Mouse (Mus musculus) Patski (cell line): ENCODE data around the gene Tmem200a. TPM values are rescaled to one million over a fixed set of nuclear protein-coding genes. Genes with fewer than 3 reads are reported as not detected.
A peak's percentile ranks its signal among the peaks of the same experiment; 100 is the strongest.
"Not testable (repeated sequence)": the region's sequence is repeated elsewhere in the genome, so short reads cannot be mapped to it uniquely, and the experiment has no call there.

Source experiments
- ATAC-seq: fragments of 100-300 bp; one replicate; pipeline ENCODE4 v1.8.0; 2021
- CTCF ChIA-PET: fragments of 350-600 bp; sonication (Branson Sonifier 250); formaldehyde crosslinking; loops from one replicate; lab custom pipeline; 2022; ENCODE audit warnings: inconsistent platforms; lab: Charles Lee
- POLR2A ChIA-PET: fragments of 350-600 bp; sonication (Branson Sonifier 250); formaldehyde crosslinking; loops from one replicate; lab custom pipeline; 2022; ENCODE audit warnings: antibody characterized with exemption, inconsistent platforms; lab: Charles Lee
- DNase-seq: peaks from one replicate; pipeline ENCODE4 v3.0.0-alpha.2; 2011; ENCODE audit warnings: low read depth, low spot score
- H3K27me3 ChIP-seq: fragments of 371-371 bp; one replicate; pipeline ENCODE4 v1.5.1; 2021
- CTCF ChIP-seq: fragments of 100-300 bp; IDR thresholded peaks from one replicate; pipeline ENCODE4 v1.5.1; 2021
- in situ Hi-C: fragments of 300-500 bp; cut with MboI; formaldehyde crosslinking; loops from 3 replicates; pipeline ENCODE4 v1.11.1; 2018; ENCODE audit warnings: low pct_unique_long_range_greater_than_20kb, mixed read lengths
- polyA plus RNA-seq: library from polyadenylated mRNA; unstranded; gene quantifications from one replicate; pipeline ENCODE4 v1.2.3, GENCODE M21; 2021

Gene Tmem200a
- polyA plus RNA-seq, 1 experiment from 2014 or later: not detected

DNA sequence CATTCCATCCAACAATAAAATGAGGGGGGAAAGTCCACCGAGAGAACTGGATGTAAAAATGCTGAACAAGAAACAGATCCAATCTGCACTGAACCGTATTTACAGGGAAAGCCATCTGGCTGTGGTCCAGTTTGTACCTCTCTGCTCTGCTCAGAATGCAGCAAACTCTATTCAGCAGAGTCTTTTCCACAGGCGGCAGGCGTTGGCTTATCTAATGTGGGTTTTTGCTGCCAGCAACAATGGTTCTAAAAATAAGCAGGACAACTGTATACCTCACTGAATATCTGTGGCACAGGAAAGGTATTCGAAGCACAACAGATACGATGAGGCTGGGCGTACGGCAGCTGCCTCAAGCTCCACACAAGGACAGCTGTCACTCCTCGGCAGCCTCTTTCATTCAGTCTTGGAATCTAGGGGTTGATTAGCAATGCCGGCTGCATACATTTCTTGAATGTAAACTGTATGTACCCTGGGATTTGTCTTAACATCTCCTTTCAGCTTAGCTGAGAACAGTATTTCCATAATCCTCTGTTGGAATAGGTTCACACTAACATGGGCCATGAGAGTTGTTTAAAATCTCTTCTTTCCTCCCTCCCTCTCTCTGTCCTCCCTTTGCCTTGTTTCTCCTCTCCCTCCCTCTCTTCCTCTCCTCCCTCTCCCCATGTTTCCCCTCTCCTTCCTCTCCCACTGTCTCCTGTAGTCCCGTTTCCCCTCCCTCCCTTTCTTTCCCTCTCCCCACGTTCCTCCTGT is 149.3 kb downstream of the Tmem200a start:
- CTCF ChIA-PET: no interaction called here
- ATAC-seq (no peak), DNase-seq (no peak)
- POLR2A ChIA-PET: no interaction called here
- TF ChIP-seq CTCF: no peak
- in situ Hi-C loops: no loop called here
- no peaks in the 10 kb centered on the region for H3K27me3 ChIP-seq

DNA sequence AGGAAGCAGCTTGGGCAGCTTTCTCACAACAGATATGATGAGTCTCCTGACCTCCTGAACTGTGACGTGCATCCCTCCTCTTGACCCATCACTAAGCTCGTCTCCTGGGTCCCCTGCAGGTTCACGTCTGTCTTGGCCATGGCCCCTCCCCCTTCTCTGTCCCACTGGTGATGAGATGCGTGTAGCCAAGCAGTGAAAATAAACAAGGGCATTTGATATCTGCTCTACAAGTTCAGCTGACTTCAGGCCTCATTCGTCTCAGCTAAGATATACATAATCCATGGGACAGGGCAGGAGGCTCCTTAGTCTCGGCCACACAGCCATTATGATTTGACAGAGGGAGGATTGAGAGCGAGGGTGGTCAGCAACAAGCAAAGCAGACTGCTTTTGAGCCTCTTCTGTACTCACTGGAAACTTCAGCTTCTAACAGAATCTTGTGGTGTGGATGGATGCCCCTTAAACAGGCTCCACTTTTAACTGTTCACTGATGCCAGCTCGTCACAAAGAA is 149.9 kb downstream of the Tmem200a start:
- TF ChIP-seq CTCF: no peak
- DNase-seq (no peak), ATAC-seq (no peak)
- ChIA-PET POLR2A (no interaction called here), CTCF (no interaction called here)
- in situ Hi-C loops: no loop called here
- H3K27me3 ChIP-seq: no peaks in the 10 kb centered on the region

DNA sequence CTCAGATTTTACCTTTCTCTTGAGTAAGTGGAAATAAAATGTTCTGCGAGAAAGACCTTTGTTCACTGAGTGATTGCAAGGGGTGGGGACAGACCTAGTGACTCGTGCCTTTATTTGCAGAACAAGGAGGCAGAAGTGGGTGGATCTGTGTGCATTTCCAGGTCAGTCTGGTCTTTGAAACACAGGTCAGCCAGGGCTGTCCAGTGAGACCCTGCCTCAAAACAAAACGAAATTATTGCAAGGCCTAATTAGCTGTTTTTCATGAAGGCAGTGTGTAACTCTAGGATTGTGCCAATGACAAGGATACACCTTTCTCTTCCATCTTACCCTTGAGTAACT is 150.4 kb downstream of the Tmem200a start:
- in situ Hi-C loops: no loop called here

DNA sequence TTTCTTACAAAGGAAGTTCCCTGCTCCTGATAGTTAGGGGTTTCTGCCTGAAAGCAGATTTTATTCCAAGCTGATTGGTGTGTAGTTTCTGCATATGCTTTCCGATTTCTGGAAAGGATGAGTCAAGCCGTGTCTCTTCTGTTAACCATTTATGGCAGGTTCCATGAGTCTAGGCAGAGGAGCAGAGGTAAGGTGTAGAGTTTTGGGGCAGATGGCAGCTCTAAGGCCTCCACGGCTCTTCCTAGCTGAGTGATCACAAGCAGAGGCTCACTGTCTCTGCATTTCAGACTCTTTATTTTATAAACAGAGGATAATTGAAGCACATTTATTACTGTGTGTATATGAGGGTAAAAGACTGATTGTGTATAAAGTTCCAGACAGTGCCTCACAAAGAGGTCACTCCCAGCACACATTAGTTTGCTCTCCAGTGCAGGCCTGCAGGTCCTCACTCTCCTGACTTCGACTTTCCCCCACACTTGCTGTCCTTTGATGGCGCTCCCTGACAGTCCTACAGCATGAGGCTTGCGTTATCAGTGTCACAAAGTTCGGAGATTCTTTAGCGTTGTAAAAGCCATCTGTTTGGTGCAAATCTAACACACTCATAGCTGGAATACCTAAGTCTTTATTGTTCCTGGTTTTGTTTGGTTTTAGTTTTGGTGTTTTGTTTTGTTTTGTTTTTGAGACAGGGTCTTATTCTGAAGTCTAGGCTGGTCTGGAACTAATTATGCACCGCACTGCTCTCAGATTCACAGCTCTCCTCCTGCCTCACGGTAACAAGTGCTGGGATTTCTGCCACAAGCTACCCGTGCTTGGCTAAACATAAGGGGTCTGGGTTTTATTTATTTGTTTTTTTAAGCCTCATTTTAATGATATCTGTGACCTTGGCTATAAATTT is 151.1 kb downstream of the Tmem200a start:
- TF ChIP-seq CTCF: no peak
- ChIA-PET CTCF (no interaction called here), POLR2A (interaction anchor here (0.7 kb wide), 1 partner anchor 66 kb away, joined by 4 read pairs; no protein-coding TSS in a partner anchor)
- H3K27me3 ChIP-seq: no peaks in the 10 kb centered on the region
- ATAC-seq (no peak), DNase-seq (no peak)
- in situ Hi-C loops: no loop called here

More for the DNA sequence above, 150.4 kb downstream of the Tmem200a start:
- no peak for ATAC-seq
- ChIA-PET POLR2A (no interaction called here), CTCF (no interaction called here)
- TF ChIP-seq CTCF: no peak
- no peaks in the 10 kb centered on the region for H3K27me3 ChIP-seq
- no peak for DNase-seq

DNA sequence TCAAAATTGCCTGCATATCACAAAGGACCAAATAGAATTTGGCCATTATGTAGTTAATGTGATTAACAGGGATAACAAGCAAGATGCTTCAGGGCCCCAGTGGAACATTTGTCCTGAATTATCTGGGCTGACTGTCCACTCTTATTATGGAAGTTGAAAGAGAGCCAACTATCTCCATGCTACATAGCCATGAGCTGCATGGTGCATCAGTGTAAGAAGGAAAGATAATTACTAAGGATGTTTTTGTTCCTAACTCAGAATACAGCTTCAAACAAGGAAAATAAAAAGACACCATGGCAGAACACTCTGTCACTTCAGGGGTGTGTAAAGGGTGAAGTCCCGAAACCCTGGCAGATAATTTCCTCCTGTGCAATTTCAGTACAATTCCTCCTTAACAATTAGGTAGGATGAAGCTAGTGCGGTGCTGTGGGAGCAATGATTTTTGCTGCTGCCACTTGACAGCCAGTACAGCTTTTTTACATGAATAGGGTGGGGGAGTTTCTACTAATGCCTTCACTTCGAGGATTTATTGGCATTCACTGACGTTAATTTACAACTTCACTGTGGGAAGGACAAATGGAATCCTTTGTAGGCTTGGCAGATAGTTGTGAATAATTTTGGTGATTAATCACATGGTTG is 158.1 kb downstream of the Tmem200a start:
- DNase-seq (no peak), ATAC-seq (no peak)
- ChIA-PET CTCF (no interaction called here), POLR2A (no interaction called here)
- no peak for TF ChIP-seq CTCF
- in situ Hi-C loops: no loop called here
- H3K27me3 ChIP-seq: no peaks in the 10 kb centered on the region

DNA sequence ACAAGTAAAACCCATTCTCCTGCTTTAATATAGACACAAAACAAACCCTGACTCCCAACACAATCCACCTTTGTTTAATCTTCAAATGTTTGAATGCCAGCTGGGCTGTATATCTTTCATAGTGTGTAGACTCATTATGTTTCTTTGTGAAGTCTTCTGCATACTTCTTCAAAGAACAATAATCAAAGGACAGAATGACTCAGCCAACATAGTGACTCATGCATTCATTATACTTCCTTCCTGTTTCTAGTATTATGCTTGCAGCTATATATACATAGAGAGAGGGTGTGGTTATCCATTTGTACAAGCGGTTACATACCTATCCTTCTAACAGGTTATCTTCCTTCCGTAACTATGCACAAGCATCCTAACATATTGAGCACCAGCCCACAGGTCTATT is 160.7 kb downstream of the Tmem200a start:
- ChIA-PET CTCF (no interaction called here), POLR2A (interaction anchor here (0.7 kb wide), 2 partner anchors 35 to 254 kb away, joined by 3 read pairs; no protein-coding TSS in a partner anchor)
- no peak for TF ChIP-seq CTCF
- DNase-seq (no peak), ATAC-seq (no peak)
- H3K27me3 ChIP-seq: no peaks in the 10 kb centered on the region
- in situ Hi-C loops: no loop called here

DNA sequence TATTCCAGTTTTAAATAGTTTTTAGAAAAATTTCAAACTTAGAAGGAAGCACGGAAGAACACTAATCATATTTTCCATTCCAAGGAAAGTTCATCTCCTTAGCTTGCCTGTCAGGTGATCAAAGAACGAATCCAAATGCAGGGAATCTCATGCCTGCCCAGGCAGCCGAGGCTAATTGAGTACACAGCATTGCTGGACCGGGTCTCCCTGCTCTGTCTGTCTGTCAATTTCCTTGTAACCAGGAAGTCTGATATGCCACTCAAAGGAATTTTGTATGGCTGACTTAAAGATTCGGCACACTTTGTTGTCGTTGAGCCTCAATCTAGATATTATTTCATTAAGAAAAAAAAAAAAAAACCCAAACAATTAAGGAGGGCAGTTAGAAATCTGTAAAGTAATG is 168.6 kb downstream of the Tmem200a start:
- H3K27me3 ChIP-seq: no peaks in the 10 kb centered on the region
- no peak for TF ChIP-seq CTCF
- DNase-seq (no peak), ATAC-seq (no peak)
- ChIA-PET CTCF (no interaction called here), POLR2A (no interaction called here)
- in situ Hi-C loops: no loop called here

DNA sequence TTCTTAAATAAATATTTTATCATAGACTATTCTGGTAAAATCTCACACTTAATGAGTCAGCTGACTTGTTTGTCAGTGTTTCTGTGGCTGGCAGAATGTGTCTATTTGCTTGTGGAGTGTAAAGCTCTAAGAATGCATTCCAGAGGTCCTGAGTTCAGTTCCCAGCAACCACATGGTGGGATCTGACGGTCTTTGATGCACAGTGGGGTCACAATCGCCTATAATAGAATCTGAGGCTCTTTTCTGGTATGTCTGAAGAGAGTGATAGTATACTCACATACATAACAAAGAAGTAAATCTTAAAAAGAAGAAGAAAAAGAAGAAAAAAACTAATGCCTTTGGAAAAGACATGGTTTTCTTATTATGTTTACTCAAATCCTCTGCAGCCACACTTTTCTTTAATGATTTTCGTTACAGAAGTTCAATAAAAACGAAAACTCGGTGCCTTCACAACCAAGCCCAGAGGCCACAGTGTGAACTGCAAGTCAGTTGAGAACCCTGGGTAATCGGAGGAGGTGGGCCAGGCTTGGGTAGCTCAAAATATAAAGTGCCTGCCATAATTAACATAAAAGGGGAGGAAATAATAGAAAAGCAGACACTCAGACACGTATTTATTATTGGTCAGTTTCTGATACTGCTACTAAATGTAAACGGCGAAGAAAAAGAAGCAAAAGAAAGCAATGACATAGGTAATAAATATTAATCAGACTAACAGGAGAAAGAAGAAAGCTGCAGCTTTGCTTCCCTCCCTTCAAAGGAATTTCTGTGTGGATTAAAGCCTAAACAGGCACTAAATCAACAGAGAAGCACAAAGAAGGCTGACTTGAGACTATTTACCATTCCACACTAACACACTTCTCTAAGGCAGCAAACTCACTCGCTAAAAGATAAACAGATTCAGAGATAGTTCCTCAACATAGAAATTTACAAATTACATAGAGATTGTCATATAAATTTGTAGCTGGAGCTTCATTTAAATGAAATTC is 170.5 kb downstream of the Tmem200a start:
- H3K27me3 ChIP-seq: no peaks in the 10 kb centered on the region
- ATAC-seq: no peak
- ChIA-PET POLR2A (no interaction called here), CTCF (no interaction called here)
- in situ Hi-C loops: no loop called here
- no peak for DNase-seq
- TF ChIP-seq CTCF: peak; percentile 9

DNA sequence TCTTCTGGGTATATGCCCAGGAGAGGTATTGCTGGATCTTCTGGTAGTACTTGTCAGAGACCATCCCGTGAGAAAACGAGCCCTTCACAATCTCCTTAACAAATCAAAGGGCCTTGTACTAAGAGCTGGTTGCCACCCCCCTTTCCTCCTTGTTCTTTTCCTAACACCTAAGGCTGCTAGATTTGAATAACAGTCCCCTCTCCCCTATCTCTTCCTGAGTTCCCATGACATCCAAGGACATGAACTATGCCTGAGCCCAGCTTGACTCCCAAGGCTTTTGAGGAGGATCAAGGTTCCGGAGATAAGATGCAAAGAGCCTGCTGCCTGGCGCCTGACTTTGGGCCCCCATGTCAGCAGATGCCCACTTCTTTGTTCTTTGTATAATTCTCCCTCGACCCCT is 184.7 kb downstream of the Tmem200a start:
- POLR2A ChIA-PET, DNase-seq, H3K27me3 ChIP-seq, ATAC-seq, CTCF ChIA-PET, in situ Hi-C loops: not testable (repeated sequence)

DNA sequence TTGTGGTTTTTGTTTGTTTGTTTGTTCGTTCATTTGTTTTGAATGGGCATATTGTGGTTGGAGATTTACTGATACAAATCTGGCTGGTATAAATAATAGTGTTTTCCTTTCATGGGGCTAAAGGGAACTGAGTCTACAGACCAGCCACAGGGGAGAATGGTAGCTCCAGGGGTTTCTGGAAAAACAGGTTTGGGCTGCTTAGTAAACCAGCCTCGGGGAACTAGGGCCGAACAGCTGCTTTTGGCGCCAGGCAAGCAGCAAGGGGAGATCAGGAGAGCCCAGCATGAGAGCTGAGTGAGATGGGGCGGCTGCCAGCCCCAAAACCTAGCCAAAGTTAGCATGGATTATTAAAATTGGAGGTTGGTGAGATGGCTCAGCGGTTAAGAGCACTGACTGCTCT is 191.6 kb downstream of the Tmem200a start:
- H3K27me3 ChIP-seq: no peaks in the 10 kb centered on the region
- in situ Hi-C loops: no loop called here
- ChIA-PET POLR2A (no interaction called here), CTCF (no interaction called here)
- ATAC-seq (no peak), DNase-seq (no peak)
- TF ChIP-seq CTCF: no peak
